Mouse (Mus musculus): ENCODE results near the gene Zfp786.
"Not testable (repeated sequence)": the region's sequence is repeated elsewhere in the genome, so short reads cannot be mapped to it uniquely, and the experiment has no call there.

The Zfp786 gene

DNA sequence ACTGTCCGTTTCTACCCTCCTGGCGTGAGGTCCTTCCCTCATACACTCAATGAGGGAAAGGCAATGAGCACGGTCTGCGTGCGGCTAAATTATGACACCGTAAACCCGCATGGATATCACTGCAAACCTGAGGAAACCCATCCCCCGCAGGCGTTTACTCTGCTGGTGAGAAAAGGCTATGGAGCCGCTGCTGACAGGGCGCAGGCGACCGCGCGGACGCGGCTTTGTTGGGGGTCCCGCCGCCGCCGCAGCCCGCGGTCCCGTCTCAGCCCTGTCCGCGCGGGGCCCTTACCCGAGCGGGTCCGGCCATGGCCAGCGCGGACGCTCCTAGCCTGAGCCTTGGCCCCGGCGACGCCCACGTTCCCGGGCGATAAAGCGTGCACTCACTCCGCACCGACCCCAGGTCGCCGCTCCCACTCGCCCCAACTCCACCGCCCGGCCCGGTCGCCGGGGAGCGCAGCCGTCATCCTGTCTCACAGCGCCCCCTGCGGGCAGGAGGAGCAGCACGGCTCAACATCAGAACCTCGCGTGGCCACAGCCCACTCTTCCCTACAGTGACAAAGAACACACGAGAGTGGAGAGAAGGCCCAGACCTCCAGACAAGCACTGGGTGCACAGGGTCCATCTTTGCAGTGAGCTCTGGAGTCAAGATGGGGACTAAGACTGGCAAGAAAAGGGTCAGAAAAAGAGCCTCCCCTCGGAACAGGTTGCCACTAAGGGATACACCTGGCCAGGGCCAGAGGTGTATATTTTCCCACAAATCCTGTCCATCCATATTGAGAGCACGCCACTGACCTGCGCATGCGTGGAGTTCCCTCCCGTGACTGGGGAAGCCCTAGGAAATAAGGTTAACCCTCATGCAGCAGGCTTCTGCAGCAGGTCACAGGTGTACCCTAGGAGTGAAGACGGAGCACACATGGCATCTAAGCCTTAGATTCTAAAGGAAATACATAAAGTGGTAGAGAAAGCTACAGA lies at the start of gene Zfp786:
Gene Zfp786, minus strand, starts transcription at position 764 of the 975 bp plus-strand sequence.
- DNase-seq = peak; percentile 98 to 99

DNA sequence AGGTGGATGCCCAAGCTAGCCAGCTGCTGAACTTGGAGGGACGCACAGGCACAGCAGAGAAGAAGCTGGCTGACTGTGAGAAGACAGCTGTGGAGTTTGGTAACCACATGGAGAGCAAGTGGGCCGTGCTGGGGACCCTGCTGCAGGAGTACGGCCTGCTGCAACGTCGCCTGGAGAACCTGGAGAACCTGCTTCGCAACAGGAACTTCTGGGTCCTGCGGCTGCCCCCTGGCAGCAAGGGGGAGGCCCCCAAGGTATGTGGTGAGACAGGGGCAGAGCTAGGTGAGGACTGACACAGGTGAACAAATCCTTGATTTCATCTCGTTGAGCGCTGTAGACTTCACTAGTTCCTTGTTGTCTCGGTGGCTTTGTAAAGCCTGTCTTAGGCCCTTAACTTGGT lies 49.5 kb upstream of the Zfp786 start:
- no peak for DNase-seq

DNA sequence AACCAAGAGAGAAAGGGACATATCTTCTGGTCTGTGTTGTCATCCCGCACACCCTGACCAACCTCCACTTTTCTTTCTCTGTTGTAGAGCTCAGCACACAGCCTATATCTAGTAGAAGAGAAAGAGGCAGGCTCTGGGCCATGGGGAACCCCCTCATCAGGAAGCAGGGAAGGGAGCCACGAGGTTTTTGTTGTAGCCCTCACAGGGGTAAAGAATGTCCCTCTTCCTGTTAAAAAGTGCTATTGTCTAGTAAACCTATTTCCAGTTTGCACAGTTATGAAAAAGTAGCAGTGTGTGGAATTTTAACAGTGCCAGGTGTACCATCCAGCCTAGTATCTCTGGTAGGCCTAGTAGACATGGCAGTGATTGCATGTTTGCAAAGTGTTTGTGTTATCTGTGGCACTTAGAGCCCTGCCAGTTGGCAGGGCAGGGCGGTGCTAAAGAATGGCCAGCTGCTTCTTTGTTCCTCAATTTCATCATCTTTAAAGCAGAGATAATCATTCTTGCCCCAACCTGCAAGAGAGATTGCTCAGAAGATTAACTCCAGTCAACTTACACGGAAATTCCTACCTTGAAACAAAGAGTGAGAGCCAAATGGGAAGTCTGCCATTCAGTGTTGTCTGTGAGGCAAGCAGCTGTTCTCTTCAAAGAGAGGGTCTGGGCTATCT lies 48.5 kb upstream of the Zfp786 start:
- DNase-seq = no peak

DNA sequence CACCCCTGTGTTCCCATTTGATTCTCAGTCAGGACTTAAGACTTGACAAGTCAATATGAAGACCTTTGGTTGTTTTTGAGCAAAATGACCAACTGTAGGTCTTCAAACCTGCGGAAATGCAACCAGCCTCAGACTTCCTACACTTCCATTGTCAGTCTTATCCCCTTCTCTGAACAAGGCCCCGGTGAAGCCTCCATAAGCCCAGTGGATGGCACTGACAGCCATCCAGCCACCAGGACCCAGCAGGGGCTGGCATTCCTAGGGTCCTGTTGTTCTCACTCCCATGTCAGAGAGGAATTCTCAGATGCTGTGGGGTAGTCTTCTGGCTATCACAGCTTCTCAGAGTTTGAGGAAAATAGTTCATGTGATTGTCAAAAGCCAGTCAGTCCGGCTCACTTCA lies 47.9 kb upstream of the Zfp786 start:
- no peak for DNase-seq

DNA sequence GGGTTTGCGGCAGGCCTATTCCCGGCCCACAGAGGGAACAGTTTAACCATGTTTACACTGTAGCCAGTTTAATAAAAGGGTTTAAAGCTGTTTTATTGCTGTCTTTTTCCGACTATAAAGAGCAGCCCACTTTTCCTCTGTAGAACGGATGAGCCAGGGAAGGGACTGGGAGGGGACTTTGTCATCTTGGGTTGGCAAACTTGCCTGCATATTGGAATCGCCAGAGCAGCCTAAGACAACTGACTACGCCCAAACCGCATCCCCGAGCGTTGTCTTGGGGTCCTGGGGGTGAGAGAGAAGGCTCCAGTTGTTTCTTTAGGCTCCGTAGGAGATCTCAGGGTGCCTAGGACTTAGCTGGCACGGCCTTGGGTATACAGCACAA lies 47.5 kb upstream of the Zfp786 start:
- no peak for DNase-seq

DNA sequence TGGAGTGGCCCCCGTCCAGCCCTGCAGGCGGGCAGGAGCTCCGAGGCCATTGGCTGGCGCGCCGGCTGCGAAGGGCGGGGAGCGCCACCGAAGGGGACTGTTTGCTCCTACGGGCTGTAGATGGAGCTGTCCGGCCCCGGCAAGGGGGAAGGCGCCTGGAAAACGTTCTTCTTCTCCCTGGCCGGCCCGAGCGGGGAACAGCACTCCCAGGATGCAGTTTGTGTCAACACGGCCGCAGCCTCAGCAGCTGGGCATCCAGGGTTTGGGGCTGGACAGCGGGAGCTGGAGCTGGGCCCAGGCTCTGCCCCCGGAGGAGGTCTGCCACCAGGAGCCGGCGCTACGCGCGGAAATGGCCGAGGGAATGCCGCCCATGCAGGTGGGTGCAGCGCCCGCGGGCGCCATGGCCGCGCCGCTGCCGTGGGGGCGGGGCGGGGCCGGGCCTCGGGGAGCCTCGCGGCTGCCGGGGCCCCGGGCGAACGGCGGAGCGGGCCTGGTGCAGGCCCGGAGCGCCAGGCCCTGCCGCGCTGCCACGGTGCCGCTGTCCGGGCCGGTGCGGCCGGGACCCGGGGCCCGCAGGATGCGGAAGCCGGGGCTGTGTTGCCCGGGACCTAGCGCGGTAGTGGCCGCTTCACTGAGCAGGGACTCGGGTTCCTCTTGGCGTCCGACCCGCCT lies 46.9 kb upstream of the Zfp786 start:
- peak; percentile 95 to 96 for DNase-seq

DNA sequence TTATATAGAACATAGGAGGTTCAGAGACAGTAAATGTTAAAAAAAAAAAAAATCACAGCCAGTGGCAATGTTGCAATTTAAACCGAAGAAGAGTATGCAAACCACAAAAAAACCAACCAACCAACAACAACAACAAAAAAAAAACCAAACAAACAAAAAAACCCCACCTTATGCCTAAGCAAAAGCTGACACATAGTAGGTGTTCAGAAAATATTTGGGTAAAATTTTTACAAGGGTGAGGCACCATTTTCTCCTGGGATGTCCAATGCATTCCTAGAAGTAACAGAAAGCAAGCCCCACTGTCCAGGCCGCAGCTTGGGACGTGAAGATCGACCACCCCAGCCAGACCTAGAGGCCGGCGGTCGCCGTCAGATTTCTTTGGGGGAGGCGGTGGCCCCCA lies 46.4 kb upstream of the Zfp786 start, which contains the start of gene Zfp282:
Gene Zfp282, plus strand, starts transcription at position 147 of the 400 bp plus-strand sequence.
- no peak for DNase-seq

DNA sequence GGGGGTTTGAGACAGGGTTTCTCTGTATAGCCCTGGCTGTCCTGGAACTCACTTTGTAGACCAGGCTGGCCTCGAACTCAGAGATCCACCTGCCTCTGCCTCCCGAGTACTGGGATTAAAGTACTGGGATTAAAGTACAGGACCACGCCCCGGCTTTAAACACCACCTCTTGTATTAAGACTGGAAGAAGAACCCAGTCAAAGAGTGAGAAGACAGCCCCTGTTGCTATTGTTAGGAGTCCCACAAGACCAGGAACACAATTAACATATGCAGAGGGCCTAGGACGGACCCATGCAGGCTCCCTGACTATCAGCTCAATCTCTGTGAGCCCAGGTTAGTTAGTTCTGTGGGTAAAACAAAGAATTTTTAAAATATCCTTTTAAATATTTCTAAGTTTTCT lies 41.6 kb upstream of the Zfp786 start:
- no peak for DNase-seq

DNA sequence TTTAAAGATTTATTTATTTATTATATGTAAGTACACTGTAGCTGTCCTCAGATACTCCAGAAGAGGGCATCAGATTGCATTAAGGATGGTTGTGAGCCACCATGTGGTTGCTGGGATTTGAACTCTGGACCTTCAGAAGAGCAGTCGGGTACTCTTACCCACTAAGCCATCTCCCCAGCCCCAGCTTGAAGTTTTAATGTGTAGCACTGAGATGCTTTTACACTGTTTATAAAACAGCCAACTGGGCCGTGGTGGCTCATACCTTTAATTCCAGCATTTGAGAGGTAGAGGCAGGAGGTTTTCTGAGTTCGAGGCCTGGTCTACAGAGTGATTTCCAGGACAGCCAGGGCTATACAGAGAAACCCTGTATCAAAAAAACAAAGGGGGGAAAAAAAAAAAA lies 27.1 kb upstream of the Zfp786 start:
- DNase-seq = not testable (repeated sequence)

DNA sequence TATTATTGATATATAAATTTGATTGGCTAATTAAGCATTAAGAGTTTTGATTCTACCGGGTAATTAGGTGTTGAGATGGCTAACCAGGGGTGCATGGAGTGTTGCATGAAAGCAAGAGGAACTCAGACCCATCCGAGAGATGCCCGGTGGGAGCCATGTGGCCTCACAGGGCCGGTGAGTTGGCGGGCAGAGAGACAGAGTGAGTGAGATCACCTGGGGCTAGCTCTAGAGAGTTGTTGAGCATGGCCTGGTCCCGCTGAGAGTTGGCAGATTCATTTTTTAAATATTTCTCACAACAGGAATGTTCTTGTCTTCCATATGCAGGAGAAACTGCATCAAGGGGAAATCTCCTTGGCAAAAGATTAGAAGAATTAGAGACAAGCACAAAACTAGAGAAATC lies 26.6 kb upstream of the Zfp786 start:
- DNase-seq = peak; percentile 31 to 51

DNA sequence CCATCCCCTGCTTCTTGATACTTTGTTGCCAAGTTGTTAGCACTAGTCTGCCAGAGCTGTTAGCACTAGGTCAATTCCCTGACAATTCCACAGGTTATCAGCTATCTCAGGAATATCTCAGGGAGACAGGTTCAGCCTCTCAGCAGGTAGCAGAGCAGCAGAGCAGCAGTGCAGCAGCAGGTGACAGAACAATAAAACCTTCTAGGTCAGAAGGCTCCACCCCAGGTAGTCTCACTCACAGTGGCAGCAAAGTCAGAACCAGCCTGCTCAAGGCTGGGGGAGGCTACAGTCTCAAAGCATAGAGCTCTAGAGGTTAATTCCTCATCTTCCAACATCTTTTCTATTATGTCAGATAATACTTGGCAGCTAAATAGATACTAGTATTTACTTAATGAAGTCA lies 15.1 kb upstream of the Zfp786 start:
- no peak for DNase-seq

DNA sequence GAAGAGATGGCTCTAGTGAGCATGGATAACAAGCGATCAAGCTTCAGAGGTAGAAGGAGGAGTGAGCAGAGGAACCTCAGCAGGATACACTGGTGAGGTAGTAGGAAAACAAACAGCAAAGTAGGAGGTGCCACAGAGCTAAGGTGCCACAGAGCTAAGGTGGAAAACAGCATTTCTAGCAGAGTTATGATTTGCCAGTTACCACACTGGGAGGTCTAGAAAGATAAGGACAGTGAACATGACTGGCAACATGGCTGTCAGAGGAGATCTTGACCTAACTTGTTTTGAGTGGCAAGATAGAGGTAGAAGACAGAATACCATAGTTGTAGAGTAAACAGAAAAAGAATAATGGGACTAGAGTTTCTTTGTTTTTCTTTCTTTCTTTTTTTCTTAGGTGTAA lies 11.7 kb upstream of the Zfp786 start:
- no peak for DNase-seq

DNA sequence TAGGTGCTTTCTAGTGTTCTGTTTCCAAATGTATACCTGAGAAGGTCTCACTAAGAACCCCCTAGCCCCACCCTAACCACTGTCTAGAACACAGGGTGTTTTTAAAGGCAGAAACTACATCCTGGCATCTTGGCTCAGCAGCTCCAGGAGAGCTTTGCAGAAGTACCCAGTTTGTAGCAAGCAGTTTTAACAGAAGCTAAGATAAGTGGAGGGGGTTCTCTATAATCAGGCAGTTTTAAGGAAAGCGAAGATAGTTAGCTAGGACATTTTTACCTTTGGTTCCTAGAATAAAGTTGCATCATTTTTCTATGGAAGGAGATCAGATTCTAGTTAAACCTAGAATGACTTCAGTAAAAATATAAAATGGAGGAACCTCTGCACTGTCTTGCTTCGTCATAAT lies 11.2 kb upstream of the Zfp786 start:
- DNase-seq = no peak

DNA sequence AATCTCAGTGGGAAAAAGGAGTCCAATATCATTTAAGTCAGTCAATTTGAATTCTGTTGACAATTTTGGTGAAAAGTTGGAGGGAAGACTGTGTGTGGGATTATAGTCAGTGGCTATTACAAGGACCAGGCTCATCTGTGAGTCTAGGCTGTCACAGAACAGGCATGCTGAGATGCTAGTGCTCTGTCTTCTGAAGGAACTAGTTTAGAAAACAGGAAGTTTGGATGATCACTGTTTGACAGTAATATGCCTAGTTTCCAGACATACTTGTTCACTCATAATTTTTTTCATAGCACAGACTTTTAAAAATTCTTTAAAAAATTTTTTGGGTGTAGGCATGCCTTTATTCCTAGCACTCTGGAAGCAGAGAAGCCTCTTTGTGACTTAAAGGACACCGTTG lies 10.4 kb upstream of the Zfp786 start:
- DNase-seq = no peak

DNA sequence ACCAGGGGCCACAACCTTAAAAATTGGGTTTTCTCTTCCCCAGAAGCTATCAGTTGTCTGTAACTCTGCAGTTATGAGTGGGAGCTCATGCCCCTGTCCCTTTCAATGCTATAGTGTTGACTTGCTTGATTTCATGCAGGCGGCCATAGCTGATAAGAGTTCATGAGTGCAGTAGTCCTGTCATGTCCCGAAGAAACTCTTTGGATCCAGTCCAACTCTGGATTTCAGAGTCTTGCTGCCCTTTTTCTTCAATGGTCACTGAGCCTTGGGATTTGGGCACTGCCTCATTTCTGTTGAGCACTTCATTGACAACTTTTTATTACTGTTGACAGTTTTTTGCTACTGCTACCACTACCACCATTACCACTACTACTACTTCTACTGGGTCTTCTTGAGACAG lies 7.0 kb upstream of the Zfp786 start:
- no peak for DNase-seq

DNA sequence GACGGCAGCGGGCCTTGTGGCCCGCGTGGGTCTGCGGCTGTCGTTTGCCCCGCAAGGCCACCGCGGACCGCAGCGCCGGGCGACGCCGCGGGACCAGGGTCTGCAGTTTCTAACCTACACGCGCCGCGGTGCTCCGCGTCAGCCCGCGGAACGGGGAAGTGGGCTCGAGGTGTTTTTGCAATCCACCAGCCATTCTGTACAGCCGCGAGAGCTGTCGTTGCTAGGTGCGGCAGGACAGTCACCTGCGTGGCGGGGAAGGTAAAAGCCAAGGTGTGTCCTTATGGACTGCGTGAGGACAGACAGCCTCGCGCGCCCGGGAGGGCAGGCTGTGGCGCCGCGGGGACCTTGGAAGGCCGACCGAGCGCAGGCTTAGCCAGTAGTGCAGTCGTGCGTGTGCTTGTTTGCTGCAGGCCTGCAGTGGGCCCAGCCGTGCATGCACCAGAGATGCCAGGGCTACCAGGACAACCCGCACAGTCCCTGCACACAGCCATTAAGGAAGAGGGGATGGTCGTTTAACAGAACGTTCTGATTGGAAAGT lies 5.4 kb upstream of the Zfp786 start:
- DNase-seq = peak; percentile 82

DNA sequence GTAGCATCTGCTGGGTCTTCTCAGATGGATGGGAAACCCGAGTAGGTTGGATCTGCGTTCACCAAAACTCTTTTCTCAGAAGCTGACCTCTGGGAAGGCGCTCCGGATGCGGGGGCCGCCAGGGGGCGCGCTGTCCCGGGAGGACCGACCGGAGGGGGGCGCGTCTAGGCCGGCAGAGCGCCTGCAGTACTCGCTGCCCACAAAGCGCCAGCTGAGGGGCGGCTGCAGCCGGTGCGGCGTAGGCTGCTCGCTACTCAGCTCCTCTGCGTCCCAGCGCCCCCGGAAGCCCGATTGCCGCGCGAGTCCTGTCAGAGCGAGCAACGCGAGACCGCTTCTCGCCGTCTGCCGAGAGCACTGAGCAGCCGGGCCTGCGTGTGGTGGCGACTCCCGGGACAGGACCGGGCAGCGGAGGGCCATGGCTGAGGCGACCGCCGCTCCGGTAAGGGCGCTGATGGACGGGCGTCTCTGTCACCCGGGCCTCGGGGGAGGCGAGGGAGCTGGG lies 4.9 kb upstream of the Zfp786 start, which contains the start of gene Zfp398:
Gene Zfp398, plus strand, starts transcription at position 180 of the 502 bp plus-strand sequence.
- DNase-seq = peak; percentile 99

DNA sequence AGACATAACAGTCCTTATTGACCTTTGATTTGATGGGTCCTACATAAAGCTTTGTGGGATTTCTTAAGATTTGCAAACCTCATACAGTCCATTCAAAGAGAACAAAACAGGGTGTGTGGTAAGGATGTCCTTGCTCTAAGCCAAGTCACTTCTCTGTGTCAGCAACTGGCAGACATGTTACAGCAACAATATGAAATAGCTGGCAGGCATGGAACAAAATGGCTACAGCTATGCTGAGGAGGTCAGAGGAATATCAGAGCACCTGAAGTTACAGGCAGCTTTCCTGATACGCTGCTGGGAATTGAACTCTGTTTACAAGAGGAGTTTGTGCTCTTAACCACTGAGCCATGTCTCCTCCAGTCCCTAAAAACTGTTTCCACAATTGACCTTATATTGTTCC lies 1.6 kb upstream of the Zfp786 start:
- DNase-seq = no peak

DNA sequence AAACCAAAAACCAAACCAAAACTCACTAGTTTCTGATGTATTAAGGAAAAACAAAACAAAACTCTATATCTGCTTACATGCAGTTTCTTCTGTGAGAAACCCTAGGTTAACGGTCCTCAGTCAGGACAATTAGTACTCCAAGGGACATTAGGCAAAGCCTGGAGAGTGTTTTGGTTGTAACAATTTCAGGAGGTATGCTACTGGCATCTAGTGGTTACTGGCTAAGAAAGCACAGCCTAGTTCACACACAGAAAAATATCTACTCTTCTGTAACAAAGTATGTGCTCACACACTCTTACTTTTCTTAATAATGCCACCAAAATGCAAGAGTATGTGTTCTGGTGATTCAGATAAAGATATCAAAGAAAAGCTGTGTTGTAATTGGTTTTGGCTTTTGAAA lies 1.7 kb downstream of the Zfp786 start:
- DNase-seq = no peak

DNA sequence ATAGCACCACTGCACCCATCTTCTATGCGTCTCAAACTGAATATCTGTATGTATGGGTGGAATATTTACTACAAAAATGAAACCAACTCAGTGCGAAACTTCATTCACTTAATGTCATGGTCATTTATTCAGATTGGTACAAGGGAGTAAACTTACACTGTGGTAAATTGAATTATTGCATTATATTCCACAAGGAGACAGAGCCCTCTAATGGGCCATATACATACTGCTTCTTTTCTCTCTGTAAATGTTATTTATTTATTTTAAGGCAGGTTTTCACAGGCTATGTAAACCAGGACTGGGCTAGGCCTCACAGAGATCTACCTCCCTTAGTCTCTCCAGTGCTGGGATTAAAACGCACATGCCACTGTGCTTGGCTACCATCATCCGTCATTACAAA lies 3.2 kb downstream of the Zfp786 start:
- DNase-seq = no peak

DNA sequence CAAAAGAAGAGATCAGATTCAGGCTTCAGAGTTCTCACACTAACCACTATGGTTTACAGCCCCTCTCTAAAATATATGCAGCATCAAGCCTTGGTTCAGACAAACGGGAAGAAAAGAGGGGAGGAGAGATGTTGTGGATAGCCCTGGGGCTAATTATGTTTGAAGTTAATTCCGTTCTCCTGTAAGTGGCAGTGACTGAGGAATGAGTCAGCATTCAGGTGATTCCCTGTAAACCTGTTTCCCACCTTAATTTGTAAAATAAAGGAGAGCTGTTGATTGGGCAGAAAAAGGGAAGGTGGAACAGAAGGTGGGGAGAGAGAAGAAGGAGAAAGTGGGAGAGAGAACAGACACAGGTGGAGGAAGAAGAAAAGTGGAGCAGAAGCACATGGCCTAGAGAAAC lies 6.4 kb downstream of the Zfp786 start:
- no peak for DNase-seq

DNA sequence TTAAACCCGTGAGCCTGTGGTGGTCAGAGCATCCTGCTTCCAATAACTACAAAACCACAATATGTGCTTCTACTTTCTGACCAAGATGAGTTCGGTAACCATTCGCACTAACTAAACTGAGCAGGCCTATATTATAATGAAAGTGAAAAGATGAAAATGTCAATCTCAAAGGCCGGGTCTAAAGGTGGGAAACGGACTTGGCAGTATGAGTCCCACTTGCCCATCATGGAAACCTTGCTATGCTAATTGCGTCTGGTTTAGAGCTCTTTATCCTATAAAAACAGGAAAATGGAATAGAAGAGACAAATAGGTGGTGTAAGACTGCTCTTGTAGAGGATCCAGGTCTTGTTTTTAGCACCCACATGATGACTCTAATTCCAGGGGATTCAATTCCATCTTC lies 8.9 kb downstream of the Zfp786 start:
- no peak for DNase-seq

DNA sequence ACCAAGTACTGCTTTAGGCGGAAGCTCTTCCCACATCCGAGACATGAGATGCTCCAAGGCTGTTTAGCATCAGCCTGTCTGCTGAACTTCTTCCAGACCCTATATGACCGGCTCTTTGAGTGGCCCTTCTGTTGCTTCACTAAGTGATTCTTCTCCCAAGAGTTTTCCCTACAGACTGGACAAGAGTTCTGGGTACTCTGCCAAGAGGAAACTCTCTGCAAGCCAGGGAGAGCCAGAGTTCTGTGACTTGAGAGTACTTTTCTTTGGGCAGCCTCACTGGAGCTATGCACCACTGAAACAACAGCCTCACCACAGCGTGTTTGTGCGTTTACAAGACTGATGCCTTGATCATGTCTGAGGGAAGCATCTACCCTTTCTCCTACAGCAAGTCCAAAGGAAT lies 9.4 kb downstream of the Zfp786 start:
- no peak for DNase-seq
